Mouse (Mus musculus) stomach, embryonic 16.5 days (tissue): ENCODE data around the gene Dag1. TPM values are rescaled to one million over a fixed set of nuclear protein-coding genes. Genes with fewer than 3 reads are reported as not detected.
"Not testable (repeated sequence)": the region's sequence is repeated elsewhere in the genome, so short reads cannot be mapped to it uniquely, and the experiment has no call there.

ENCODE experiments used
- ATAC-seq: fragments of 200-750 bp; cut with Nextera tagmentation; 2 replicates; pipeline ENCODE4 v1.8.0; 2017; ENCODE audit warnings: moderate number of reproducible peaks, moderate TSS enrichment; ENCODE audit not compliant: insufficient read depth, low FRiP score
- H3K27ac ChIP-seq: fragments of 300-500 bp; sonication (generic); 2 replicates; pipeline ENCODE4 v1.5.1; 2014; ENCODE audit warnings: low read length
- H3K27me3 ChIP-seq: fragments of 300-500 bp; sonication (generic); 2 replicates; pipeline ENCODE4 v1.6.1; 2014; ENCODE audit warnings: low read length, control low read depth, mixed read lengths; ENCODE audit not compliant: control insufficient read depth, insufficient read depth
- H3K36me3 ChIP-seq: fragments of 300-500 bp; sonication (generic); 2 replicates; pipeline ENCODE4 v1.6.1; 2014; ENCODE audit warnings: low read length; ENCODE audit not compliant: control insufficient read depth, insufficient read depth
- H3K4me1 ChIP-seq: fragments of 300-500 bp; sonication (generic); 2 replicates; pipeline ENCODE4 v1.6.1; 2014; ENCODE audit warnings: low read length, control low read depth, mixed read lengths; ENCODE audit not compliant: control insufficient read depth, insufficient read depth
- H3K4me2 ChIP-seq: fragments of 300-500 bp; sonication (generic); 2 replicates; pipeline ENCODE4 v1.6.1; 2014; ENCODE audit warnings: low read depth, low read length, mixed read lengths
- H3K4me3 ChIP-seq: fragments of 300-500 bp; sonication (generic); replicated peaks from 2 replicates; pipeline ENCODE4 v1.5.1; 2014; ENCODE audit warnings: mild to moderate bottlenecking, low read length
- H3K9ac ChIP-seq: fragments of 300-500 bp; sonication (generic); 2 replicates; pipeline ENCODE4 v1.6.1; 2014; ENCODE audit warnings: low read length
- H3K9me3 ChIP-seq: fragments of 300-500 bp; sonication (generic); replicated peaks from 2 replicates; pipeline ENCODE4 v1.6.1; 2016; ENCODE audit warnings: low read length, control low read depth; ENCODE audit not compliant: control insufficient read depth
- WGBS: fragments of 180-500 bp; shearing (Covaris S2); extraction: QIAGEN DNeasy Blood & Tissue Kit; methylation state at CpG from one replicate; pipeline ENCODE4 v1.1.7; 2014; 5-methylcytosine and 5-hydroxymethylcytosine counted together
- polyA plus RNA-seq: library from polyadenylated mRNA; unstranded; fragments of >200 nt; fragmentation: Nextera tagmentation; extraction: Ambion mirVana; gene quantifications from 2 replicates; pipeline ENCODE4 v1.2.1, GENCODE M21; 2015

Dag1 gene
- polyA plus RNA-seq, 1 experiment from 2014 or later, result 91.8 TPM

DNA sequence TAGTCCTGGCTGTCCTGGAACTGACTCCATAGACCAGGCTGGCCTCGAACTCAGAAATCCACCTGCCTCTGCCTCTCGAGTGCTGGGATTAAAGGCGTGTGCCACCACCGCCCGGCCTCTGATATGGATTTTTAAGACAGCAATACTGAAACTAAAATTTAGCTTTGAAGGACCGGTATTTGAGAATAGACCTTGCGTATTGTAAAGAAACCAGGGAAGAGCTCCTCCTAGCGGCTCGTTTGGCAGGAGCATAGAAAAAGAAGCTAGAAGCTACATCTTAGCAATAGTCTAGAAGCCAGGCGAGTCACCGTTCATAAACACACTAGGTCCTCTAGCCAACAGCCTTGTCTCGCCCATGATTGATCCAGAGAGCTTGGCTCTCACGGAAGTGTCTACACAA lies 60.7 kb downstream of the Dag1 start:
- Histone ChIP-seq H3K27me3 (no peaks in the 10 kb centered on the region), H3K4me2 (0 out of 2 replicates have a peak overlapping the region, but pooled peaks have one; percentile 20), H3K36me3 (0 out of 2 replicates have a peak, but pooled peaks cover 3% of the 10 kb centered on the region), H3K4me1 (peaks cover 6% of the 10 kb centered on the region), H3K9ac (no peak overlapping the region), H3K4me3 (no peak overlapping the region), H3K27ac (no peak overlapping the region), H3K9me3 (no peaks in the 10 kb centered on the region)
- WGBS, result 28% methylated on average over 13 of the region's 13 CpGs
- no peak for ATAC-seq

DNA sequence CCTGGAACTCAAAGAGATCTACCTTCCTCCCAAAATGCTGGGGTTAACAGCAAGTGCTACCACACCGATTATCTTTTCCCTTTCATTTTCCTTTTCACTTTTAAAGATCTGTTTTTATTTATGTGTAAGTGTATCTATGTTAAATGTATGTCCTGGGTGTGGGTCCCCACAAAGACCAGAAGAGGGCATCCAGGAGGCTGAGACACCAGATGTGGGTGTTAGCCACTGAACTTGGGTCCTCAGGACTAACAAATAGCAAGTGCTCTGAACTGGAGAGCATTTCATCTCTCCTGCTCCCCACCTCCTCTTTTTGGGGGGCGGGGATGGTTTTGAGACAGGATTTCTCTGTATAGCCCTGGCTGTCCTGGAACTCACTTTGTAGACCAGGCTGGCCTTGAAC lies 61.6 kb downstream of the Dag1 start:
- ATAC-seq, result no peak

DNA sequence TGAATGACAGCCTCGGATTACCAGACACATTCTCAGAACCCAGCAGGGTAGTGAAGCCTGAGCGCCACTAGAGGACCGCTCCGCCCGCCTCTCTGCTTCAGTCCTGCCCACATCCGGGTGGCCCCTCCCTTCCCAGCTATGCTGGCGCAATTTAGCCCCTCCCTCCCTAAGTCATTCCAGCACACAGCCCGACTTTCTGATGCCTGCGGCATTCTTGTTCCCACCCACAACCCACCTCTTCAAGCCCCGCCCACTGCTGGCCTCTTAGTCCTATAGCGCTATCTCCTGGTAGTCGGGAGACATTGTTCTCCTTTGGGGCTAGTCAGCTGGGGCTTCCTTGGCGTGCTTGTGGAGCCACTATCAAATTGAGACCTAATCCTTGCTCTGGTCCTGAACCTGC lies 62.6 kb downstream of the Dag1 start:
- Histone ChIP-seq H3K36me3 (no peaks in the 10 kb centered on the region), H3K9ac (0 out of 2 replicates have a peak overlapping the region, but pooled peaks have one; percentile 28)
- under 1% methylated on average over 13 of the region's 13 CpGs for WGBS

More for the DNA sequence above, 61.6 kb downstream of the Dag1 start:
- H3K9ac ChIP-seq, result no peak overlapping the region
- 89% methylated on average over 2 of the region's 2 CpGs for WGBS
- H3K27ac ChIP-seq, result no peak overlapping the region
- H3K36me3 ChIP-seq, result 0 out of 2 replicates have a peak, but pooled peaks cover 1% of the 10 kb centered on the region
- H3K9me3 ChIP-seq, result no peaks in the 10 kb centered on the region
- peaks cover 11% of the 10 kb centered on the region for H3K4me1 ChIP-seq
- no peak overlapping the region for H3K4me2 ChIP-seq
- no peak overlapping the region for H3K4me3 ChIP-seq
- no peaks in the 10 kb centered on the region for H3K27me3 ChIP-seq

DNA sequence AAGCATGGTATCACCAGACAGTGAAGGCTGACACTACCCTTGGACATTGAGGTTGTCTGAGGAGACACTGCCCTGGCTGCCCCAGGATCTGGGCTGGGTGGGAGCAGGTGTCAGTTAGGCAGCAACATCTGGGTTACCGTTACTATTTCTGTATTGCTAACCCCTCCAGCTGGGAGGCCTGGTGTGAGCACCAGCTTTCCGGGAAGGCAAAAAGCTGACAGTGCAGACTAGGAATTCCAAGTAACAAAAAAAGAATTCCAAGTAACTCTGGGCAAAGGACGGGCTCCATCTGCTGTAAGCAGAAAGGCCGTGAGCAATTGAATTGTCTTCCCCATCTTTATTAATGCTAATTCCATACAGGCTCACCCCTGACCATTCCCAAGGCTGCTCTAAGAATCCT lies 65.1 kb downstream of the Dag1 start:
- H3K9ac ChIP-seq, result no peak overlapping the region
- ATAC-seq, result no peak
- H3K27me3 ChIP-seq, result no peaks in the 10 kb centered on the region
- H3K4me3 ChIP-seq, result no peak overlapping the region
- H3K4me1 ChIP-seq, result peaks cover 12% of the 10 kb centered on the region
- no peak overlapping the region for H3K27ac ChIP-seq
- whole genome bisulfite sequencing, result 50% methylated on average over 4 of the region's 4 CpGs
- no peaks in the 10 kb centered on the region for H3K36me3 ChIP-seq
- no peak overlapping the region for H3K4me2 ChIP-seq
- no peaks in the 10 kb centered on the region for H3K9me3 ChIP-seq

More for the DNA sequence above, 62.6 kb downstream of the Dag1 start:
- H3K27ac ChIP-seq, result peak overlapping the region; percentile 26; the same call in 1 of the 2 replicates
- peak; percentile 99 for ATAC-seq
- peak overlapping the region; percentile 21 for H3K4me3 ChIP-seq
- H3K4me1 ChIP-seq, result peaks cover 12% of the 10 kb centered on the region
- peak overlapping the region; percentile 50 for H3K4me2 ChIP-seq
- H3K9me3 ChIP-seq, result no peaks in the 10 kb centered on the region
- no peaks in the 10 kb centered on the region for H3K27me3 ChIP-seq

DNA sequence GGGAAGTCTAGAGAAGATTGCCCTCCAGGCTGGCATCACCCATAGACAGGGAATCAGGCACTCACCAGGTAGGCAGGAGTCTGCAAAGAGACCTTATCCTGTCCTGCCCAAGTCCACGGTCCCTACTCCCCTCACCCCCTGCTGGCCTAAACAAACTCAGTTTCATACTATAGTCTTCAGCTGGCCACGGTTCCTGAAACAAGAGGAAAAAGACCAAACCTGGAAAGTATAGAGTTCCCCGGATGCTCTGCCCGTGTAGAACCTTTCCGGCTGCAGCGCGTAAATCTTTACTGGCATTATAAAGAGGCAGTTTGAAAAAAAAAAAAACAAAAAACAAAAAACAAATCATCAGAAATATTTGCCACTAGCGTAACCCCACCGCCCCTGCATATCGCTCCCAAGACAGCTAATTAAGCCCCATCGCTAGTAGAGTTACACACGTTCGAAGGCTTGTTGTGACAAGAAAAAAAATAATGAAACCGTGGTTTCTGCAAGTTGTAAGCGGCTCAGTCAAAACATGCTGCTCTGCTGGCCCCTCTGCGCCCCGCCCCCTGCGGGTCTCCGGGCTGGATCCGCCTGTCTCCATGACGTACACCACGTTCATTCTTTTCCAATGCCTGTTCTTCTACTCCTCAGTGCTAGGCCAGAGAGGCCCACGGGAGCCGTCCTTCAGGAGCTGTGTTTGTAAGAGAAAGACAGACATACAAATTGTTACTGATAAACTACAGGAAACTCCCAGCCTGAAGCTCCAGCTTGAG lies 66.7 kb downstream of the Dag1 start:
- no peak overlapping the region for H3K9ac ChIP-seq
- no peaks in the 10 kb centered on the region for H3K27me3 ChIP-seq
- 28% methylated on average over 24 of the region's 24 CpGs for WGBS
- H3K27ac ChIP-seq, result peak overlapping the region; percentile 47; the same call in 1 of the 2 replicates
- peaks cover 12% of the 10 kb centered on the region for H3K4me1 ChIP-seq
- no peak for ATAC-seq
- 0 out of 2 replicates have a peak overlapping the region, but pooled peaks have one; percentile 5 for H3K4me3 ChIP-seq
- peak overlapping the region; percentile 40 for H3K4me2 ChIP-seq
- no peaks in the 10 kb centered on the region for H3K9me3 ChIP-seq
- H3K36me3 ChIP-seq, result no peaks in the 10 kb centered on the region

DNA sequence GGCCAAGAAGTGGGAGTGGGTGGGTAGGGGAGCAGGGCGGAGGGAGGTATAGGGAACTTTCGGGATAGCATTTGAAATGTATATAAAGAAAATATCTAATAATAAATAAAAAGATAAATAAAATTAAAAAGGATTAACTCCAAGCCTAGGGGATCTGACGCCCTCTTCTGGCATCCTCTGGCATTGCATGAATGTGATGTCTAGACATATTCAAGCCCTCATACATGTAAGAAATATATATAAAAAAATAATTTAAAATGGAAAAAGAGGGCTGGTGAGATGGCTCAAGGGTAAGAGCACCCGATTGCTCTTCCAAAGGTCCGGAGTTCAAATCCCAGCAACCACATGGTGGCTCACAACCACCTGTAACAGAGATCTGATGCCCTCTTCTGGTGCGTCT lies 67.5 kb downstream of the Dag1 start:
- H3K27ac ChIP-seq, H3K27me3 ChIP-seq, H3K9me3 ChIP-seq, H3K9ac ChIP-seq, ATAC-seq, H3K4me3 ChIP-seq, H3K36me3 ChIP-seq, H3K4me2 ChIP-seq: not testable (repeated sequence)
- 63% methylated on average over 6 of the region's 6 CpGs for WGBS
- peaks cover 12% of the 10 kb centered on the region for H3K4me1 ChIP-seq

DNA sequence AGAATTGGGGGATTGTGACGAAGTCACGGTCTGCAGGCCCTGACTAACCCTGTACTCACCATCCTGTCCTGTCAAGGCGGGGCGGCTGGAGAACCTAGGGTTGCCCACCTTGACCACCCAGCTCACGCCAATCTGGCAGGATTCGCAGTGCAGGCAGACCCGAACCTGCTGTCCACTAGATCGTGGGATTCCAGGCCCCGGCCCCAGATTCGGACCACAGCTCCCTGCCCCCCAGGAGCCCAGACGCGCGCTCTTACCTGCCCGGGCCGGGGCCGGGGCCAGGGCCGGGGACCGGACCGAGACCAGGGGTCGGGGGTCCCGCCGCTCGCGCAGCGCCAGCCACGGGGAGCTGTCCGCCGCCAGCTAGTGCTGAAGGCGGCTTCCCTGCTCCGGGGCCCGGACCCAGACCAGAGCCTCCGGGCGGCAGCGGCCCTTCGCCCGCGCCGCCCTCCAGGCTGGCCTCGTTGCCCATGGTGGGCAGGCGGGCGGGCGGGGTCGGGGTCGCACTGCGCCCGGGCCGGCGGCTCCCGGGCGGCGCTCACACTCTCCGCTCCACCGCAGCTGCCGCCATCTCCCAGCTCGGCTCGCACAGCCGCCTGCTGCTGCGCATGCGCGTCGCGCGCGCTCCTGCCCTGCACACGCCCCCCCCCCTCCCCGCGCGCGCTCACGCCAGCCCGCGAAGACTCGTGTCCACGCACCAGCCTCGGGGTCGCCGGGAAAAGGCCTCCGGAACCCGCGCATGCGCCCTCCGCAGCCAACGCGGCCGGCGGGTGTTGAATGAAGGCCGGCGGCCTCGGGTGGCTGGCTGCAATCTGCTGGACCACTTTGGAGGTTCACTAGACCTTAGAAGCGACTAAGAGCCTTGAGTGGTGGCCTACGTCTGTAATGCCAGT lies 73.7 kb downstream of the Dag1 start, which contains the start of gene Bsn:
Gene Bsn (minus strand): TSS at position 598 of the 893 bp plus-strand sequence.
- H3K27ac ChIP-seq, result no peak within 1 kb of the TSS
- H3K4me1 ChIP-seq, result 0 out of 2 replicates have a peak, but pooled peaks cover 3% of the 10 kb centered on the region
- ATAC-seq, result peak; percentile 62; the same call in 1 of the 2 replicates
- H3K4me2 ChIP-seq, result peak within 1 kb of the TSS; percentile 90
- H3K36me3 ChIP-seq, result no peaks in the 10 kb centered on the region
- H3K9me3 ChIP-seq, result no peaks in the 10 kb centered on the region
- peak within 1 kb of the TSS; percentile 47 for H3K9ac ChIP-seq
- peak within 1 kb of the TSS; percentile 58 for H3K4me3 ChIP-seq
- 2% methylated on average over 67 of the region's 91 CpGs for WGBS
- H3K27me3 ChIP-seq, result peaks cover 12% of the 10 kb centered on the region

DNA sequence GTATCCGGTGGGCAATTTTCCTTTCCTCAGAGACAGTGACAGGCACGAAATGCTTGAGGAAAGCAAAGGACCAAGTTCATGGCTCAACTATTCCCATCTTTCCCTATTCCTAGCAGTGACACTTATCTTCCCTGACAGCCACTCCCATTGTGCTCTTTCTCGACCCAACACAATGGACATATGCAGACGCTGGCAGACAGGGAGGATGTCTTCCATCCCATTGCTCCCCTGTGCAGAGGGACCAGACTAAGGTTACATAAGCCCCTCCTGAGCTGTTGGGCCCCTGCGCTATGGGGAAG lies 74.3 kb downstream of the Dag1 start:
- 45% methylated on average over 5 of the region's 5 CpGs for WGBS
- H3K4me3 ChIP-seq, result peak overlapping the region; percentile 58
- ATAC-seq, result no peak

DNA sequence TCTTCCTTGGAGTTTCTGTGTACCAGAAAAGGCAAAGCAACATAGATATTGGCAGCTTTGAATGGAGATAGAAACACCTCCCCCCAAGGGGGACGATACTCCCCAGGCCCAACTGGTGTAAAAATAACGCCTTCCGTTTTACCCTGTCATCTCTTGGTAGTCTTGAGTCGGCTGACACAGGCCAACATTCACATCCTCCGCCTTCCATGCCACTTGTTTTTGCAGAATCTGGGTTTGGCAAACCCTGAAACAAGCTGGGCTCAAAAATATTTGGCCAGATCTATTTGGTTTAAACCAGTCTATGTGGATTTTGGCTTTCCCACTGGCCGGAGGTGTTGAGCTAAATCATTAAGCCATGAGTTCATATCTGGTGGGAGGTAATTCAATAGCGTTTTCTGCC lies 74.7 kb downstream of the Dag1 start:
- Histone ChIP-seq H3K9ac (no peak overlapping the region), H3K4me1 (0 out of 2 replicates have a peak, but pooled peaks cover 3% of the 10 kb centered on the region), H3K4me2 (no peak overlapping the region), H3K9me3 (no peaks in the 10 kb centered on the region), H3K27ac (no peak overlapping the region), H3K36me3 (no peaks in the 10 kb centered on the region), H3K27me3 (peaks cover 12% of the 10 kb centered on the region), H3K4me3 (no peak overlapping the region)
- ATAC-seq, result no peak
- 81% methylated on average over 7 of the region's 7 CpGs for WGBS

More for the DNA sequence above, 74.3 kb downstream of the Dag1 start:
- H3K27me3 ChIP-seq, result peaks cover 12% of the 10 kb centered on the region
- H3K36me3 ChIP-seq, result no peaks in the 10 kb centered on the region
- H3K9me3 ChIP-seq, result no peaks in the 10 kb centered on the region
- H3K4me1 ChIP-seq, result 0 out of 2 replicates have a peak, but pooled peaks cover 3% of the 10 kb centered on the region
- no peak overlapping the region for H3K27ac ChIP-seq
- peak overlapping the region; percentile 90 for H3K4me2 ChIP-seq
- H3K9ac ChIP-seq, result no peak overlapping the region
